Mouse (Mus musculus): ENCODE data around the gene Gale.

Gene Gale

GRCm38 (mm10) chr4:136010586-136010985 is 47.1 kb downstream of the Gale start:
- in situ Hi-C loops (cut with MboI, MseI): no loop called here

GRCm38 (mm10) chr4:136016059-136016602 is 52.6 kb downstream of the Gale start:
- in situ Hi-C loops (cut with MboI, MseI): no loop called here

Measured in T-helper 1 cell (primary cell).